Mouse (Mus musculus) gastrocnemius, adult 18-20 months (tissue): ENCODE results near the gene Hoxd1. TPM values are rescaled to one million over a fixed set of nuclear protein-coding genes. Genes with fewer than 3 reads are reported as not detected.

ENCODE experiments used
- DNase-seq: peaks from one replicate; pipeline ENCODE4 v3.0.0; 2021; ENCODE audit warnings: low spot score
- long read RNA-seq, 2 experiments: library from polyadenylated mRNA; stranded (forward); transcript quantifications; one replicate each; pipeline ENCODE4 v2.0.0; 2021
- total RNA-seq, 2 experiments: library from RNA; stranded (reverse); gene quantifications; 2 replicates each; pipeline ENCODE4 v1.2.3; 2021

Gene Hoxd1
- total RNA-seq = not detected
- long read RNA-seq, experiment 1 = 0 reads
- long read RNA-seq, experiment 2 = 0 reads

- DNase-seq = no peak
Observed at GRCm38 (mm10) chr2:74762522-74763244, at the start of gene Hoxd1. Hoxd1 (plus strand) TSS chr2:74762980.

GRCm38 (mm10) chr2:74713239-74714150, 49.3 kb upstream of the Hoxd1 start:
- no peak for DNase-seq

- no peak for DNase-seq
Observed at GRCm38 (mm10) chr2:74714156-74714789, 48.5 kb upstream of the Hoxd1 start.

- no peak for DNase-seq
Observed at GRCm38 (mm10) chr2:74714881-74715280, 47.9 kb upstream of the Hoxd1 start.

- peak; percentile 94 for DNase-seq
Observed at GRCm38 (mm10) chr2:74715504-74716241, 47.1 kb upstream of the Hoxd1 start.

DNA sequence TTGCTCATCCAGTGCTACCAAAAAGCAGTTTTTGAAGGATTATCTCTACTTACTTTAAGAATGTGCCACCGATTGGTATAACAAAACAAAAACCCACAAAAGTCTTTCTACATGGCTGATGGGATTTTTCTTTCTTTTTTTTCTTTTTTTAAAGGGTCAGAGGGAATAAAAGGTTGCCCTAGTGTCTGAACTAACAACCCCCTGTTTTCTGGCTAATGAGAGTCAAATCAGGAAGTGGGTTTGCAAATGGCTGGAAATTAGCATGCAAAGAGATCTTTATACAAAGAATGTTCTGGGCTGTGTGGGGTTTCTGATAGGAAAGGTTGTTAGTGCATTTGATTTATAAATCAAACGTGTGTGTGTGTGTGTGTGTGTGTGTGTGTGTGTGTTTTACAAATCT, 42.4 kb upstream of the Hoxd1 start:
- DNase-seq = no peak

DNA sequence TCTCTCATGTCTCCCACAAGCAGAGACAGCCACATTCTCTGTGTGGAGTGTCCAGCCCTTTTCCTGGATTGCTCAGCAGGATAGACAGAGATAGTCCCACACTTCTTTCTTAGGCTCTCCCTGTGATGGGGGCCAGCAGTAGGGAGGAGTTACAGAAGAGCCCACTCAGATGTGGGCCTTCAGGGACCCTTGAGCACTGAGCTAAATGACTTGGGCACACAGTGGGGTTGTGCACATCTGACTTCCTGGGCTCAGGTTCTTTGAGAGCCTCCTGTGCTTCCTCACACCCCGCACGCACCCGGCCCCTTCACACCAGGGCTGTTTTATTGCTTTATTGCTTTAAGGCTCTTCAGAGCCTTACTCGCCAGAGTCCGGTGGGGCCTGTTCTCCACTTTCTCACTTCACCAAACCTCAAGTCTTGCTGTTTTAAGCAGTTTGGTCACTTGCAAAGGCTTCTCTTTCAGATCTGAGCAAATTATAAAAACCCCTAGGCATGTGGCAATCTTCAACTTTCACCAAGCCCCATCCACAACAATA, 41.8 kb upstream of the Hoxd1 start:
- no peak for DNase-seq

GRCm38 (mm10) chr2:74721882-74722281, 40.9 kb upstream of the Hoxd1 start:
- DNase-seq = no peak

- no peak for DNase-seq
Observed at GRCm38 (mm10) chr2:74722949-74723348, 39.8 kb upstream of the Hoxd1 start.

DNA sequence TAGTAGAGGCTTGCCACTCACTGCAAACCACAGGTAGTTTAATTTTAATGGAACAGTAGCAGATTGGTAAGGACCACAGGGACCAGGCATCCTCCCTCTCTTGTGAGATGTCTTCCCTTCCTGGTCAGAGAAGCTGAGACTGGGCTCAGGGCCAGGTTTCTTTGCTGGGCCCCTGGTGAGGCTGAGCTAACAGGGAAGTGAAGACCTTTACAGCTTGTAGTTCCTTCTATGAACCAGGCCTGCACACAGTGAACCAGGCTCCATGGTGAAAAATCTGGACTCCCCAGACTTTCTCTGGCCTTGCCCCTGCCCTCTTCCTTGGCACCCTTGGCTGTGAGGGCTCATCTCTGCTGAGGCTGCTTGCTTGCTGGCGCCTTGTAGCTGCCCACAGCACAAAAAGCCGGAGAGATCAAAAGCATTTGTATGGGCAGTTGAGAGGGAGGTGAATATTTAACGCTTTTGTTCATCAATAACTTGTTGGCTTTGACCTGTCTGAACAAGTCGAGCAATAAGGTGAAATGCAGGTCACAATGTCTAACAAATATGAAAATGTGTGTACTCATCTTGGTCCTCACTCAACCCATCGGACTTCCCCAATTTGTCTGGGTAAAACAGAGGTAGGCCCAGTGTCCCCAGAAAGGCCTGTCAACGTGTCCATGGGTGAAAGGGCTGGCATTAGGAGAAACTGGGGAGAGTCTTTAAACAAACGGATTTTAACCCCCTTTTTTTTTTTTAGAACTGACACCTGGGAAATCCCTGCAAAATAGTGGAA, 38.4 kb upstream of the Hoxd1 start:
- no peak for DNase-seq

DNA sequence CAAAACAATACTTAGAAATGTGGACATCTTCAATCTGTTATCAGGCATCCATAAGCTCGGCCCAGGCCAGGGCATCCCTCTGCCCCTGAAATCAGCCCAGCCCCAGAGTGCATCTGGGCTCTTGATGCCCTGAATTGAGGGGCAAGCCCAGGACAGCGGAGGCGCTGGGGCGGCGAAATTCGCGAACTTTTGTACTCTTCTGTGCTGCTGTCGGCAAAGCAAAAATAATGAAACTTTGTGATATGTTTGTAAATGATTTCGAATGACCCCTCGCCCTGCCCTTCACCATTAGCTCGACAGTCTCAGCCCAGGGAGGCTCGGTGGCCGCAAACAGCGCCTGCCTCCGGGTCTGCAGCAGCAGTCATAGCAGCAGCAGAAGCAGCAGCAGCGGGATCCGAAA, 37.6 kb upstream of the Hoxd1 start:
- no peak for DNase-seq

GRCm38 (mm10) chr2:74726551-74726950, 36.2 kb upstream of the Hoxd1 start, which contains the start of gene Gm28230:
Gm28230 (plus strand) TSS chr2:74726728.
- DNase-seq = no peak

GRCm38 (mm10) chr2:74726973-74727639, 35.7 kb upstream of the Hoxd1 start:
- DNase-seq = no peak

GRCm38 (mm10) chr2:74727640-74728302, 35.0 kb upstream of the Hoxd1 start:
- no peak for DNase-seq

DNA sequence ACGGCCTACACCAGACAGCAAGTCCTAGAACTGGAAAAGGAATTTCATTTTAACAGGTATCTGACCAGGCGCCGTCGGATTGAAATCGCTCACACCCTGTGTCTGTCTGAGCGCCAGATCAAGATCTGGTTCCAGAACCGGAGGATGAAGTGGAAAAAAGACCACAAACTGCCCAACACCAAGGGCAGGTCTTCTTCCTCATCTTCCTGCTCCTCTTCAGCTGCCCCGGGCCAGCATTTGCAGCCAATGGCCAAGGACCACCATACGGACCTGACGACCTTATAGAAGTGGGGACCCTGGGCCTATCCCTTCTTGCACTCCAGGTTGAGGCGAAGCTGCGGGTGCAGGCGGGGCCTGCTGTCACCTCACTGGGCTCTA, 34.5 kb upstream of the Hoxd1 start:
- DNase-seq = no peak

- DNase-seq = no peak
Observed at GRCm38 (mm10) chr2:74730331-74730730, 32.4 kb upstream of the Hoxd1 start.

- no peak for DNase-seq
Observed at GRCm38 (mm10) chr2:74731055-74731454, 31.7 kb upstream of the Hoxd1 start.

DNA sequence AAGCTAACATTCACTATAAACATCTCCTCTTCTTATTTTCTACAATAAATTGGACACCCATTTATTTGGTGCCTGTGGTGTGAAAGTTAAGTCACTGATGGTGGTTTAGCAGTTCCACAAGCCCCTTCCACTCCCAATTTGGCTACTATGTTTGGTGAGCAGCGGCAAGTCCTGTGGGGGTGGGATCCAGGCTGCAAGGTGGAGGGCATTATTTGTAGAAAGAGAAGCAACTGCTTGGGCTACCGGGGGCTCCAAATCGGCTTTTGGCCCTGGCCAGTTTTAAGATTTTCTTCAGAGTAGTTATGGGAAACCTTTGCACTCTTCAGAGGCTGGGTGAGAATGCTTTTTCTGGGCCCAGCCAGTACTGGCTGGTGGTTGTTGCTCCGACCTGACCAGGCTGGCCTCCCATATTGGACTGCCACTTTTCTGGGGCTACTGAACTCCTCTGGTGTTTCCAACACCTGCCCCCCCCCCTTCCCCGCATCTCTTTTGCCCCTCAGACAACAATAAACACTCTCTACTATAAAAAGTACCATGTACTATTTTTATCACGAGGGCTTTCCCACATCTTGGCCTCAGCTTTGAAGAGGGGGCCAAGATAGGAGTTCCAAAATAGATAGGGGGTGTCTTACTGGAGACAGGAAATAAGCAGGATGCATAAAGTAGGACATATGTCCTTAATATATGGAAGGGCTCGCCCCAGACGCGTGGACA, 30.8 kb upstream of the Hoxd1 start:
- no peak for DNase-seq
